9 mouse cellular contexts compared by ENCODE assay signal in genomic region chr4:138884261-138884660, GRCm38 (mm10). TPM values are rescaled to one million over a fixed set of nuclear protein-coding genes. Genes with fewer than 3 reads are reported as not detected.
DNase-seq lines count a peak whose midpoint lies in the region; ATAC-seq and TF ChIP-seq lines count a peak whose summit lies in the region.
"Had no signal": no experiment of that assay in that cellular context is flagged by ENCODE, and none has a peak within 500 bp of the region (broad histone marks: within the 10 kb centered on the region; RNA-seq: fewer than 3 reads in every experiment).

No protein-coding gene starts in this region.

- H3K4me2 ChIP-seq in embryonic facial prominence, embryonic 11.5 days (ENCODE audit: low read depth, low read length), result no peak overlapping the region

- no peak overlapping the region for H3K9ac ChIP-seq in embryonic facial prominence, embryonic 11.5 days (replicated peaks; ENCODE audit: low read length)

- peaks cover 17% of the 10 kb centered on the region; the same call in 1 of the 2 replicates for H3K27me3 ChIP-seq in G1E (ENCODE audit: insufficient read depth, low read length)
- no peaks in the 10 kb centered on the region for H3K27me3 ChIP-seq in embryonic facial prominence, embryonic 11.5 days (ENCODE audit: control insufficient read depth, insufficient read depth, low read length)

- DNase-seq in G1E (ENCODE audit: low spot score), result peak; percentile 55
- DNase-seq in adrenal gland, postnatal 4 days (ENCODE audit: low spot score in 2 of 2), result peak; percentile 78 to 79
- peak; percentile 88 for DNase-seq in embryonic facial prominence, embryonic 11.5 days (ENCODE audit: low spot score)
- peak; percentile 93 for DNase-seq in heart, postnatal 4 days
- DNase-seq in layer of hippocampus, postnatal 25 days (ENCODE audit: extremely low spot score in 1 of 2, low spot score in 1 of 2), result peak; percentile 86 to 99
- peak; percentile 98 for DNase-seq in right cerebral cortex, postnatal 4 days

- ATAC-seq in G1E (ENCODE audit: extremely low read depth, insufficient number of reproducible peaks, low FRiP score, poor library complexity, severe bottlenecking), result peak; percentile 22; the same call in 1 of the 2 replicates
- ATAC-seq in embryonic facial prominence, embryonic 11.5 days (replicated peaks; ENCODE audit: insufficient number of reproducible peaks, low FRiP score, low TSS enrichment, low read depth), result no peak
- ATAC-seq in megakaryocyte-erythroid progenitor cell, adult 5-6 weeks (replicated peaks; ENCODE audit: low FRiP score, low TSS enrichment, poor library complexity, severe bottlenecking), result peak; percentile 76
- no peak for ATAC-seq in inflammation-experienced regulatory T-cells, adult 6 months

- no peaks in the 10 kb centered on the region for H3K9me3 ChIP-seq in G1E (replicated peaks)
- H3K9me3 ChIP-seq in embryonic facial prominence, embryonic 11.5 days (replicated peaks; ENCODE audit: control insufficient read depth, low read length), result no peaks in the 10 kb centered on the region

- peak; percentile 22; the same call in 1 of the 2 replicates for TF ChIP-seq CTCF in G1E (IDR thresholded peaks at IDR 0.05; ENCODE audit: low read depth, low read length)

- no peaks in the 10 kb centered on the region for H3K4me1 ChIP-seq in G1E (ENCODE audit: insufficient read depth, low read depth, low read length)
- H3K4me1 ChIP-seq in embryonic facial prominence, embryonic 11.5 days (ENCODE audit: control insufficient read depth, insufficient read depth, low read length), result no peaks in the 10 kb centered on the region

- H3K4me3 ChIP-seq in G1E (ENCODE audit: low read depth, low read length), result no peak overlapping the region
- no peak overlapping the region for H3K4me3 ChIP-seq in embryonic facial prominence, embryonic 11.5 days (ENCODE audit: low read depth, low read length)

- no peak overlapping the region for H3K27ac ChIP-seq in embryonic facial prominence, embryonic 11.5 days (replicated peaks; ENCODE audit: low read depth, low read length)

- WGBS in embryonic facial prominence, embryonic 11.5 days, result 18% methylated on average over 6 of the region's 6 CpGs

- H3K36me3 ChIP-seq in G1E (replicated peaks), result no peaks in the 10 kb centered on the region
- no peaks in the 10 kb centered on the region for H3K36me3 ChIP-seq in embryonic facial prominence, embryonic 11.5 days (replicated peaks; ENCODE audit: control insufficient read depth, insufficient read depth, low read depth, low read length)

RNA-seq across cellular contexts. Expression of gene Pla2g2e, which starts 6.5 kb away (rescaled TPM):
- 1.1 TPM in 1 of 2 replicates, not detected in the other for total RNA-seq in G1E (2014; fragmentation: Nextera tagmentation)
- 0.22 and 0.23 TPM in 2 replicates for total RNA-seq in G1E (2017)
- polyA plus RNA-seq in G1E (2012), result 0.07 and 0.13 TPM in 2 replicates
- 1 to 10 TPM; 1.3 to 1.5 TPM for total RNA-seq in adrenal gland, postnatal 4 days (2021)
- not detected in 2 replicates for polyA plus RNA-seq in embryonic facial prominence, embryonic 11.5 days (2014; fragmentation: Nextera tagmentation; extraction: Ambion mirVana)
- under 1 TPM; 0.36 to 0.59 TPM for total RNA-seq in heart, postnatal 4 days (2021)
- total RNA-seq in layer of hippocampus, postnatal 25 days (2021), result not detected
- not detected in 2 replicates for total RNA-seq in megakaryocyte-erythroid progenitor cell, adult 5-6 weeks (2014; fragmentation: Nextera tagmentation)
- total RNA-seq in megakaryocyte-erythroid progenitor cell, adult 5-6 weeks (2017), result not detected in 2 replicates
- polyA plus RNA-seq in inflammation-experienced regulatory T-cells, adult 6 months (2017; shearing (Covaris generic)), result not detected
- polyA plus RNA-seq: liver, embryonic 16.5 days had no signal

RNA-seq across cellular contexts. Expression of gene Gm13030, which starts 10.5 kb away (rescaled TPM):
- total RNA-seq in G1E (2014; fragmentation: Nextera tagmentation) (not detected in 2 replicates), G1E (2017) (not detected in 2 replicates)
- polyA plus RNA-seq in G1E (2012), result not detected in 2 replicates
- not detected for total RNA-seq in adrenal gland, postnatal 4 days (2021)
- not detected in 2 replicates for polyA plus RNA-seq in embryonic facial prominence, embryonic 11.5 days (2014; fragmentation: Nextera tagmentation; extraction: Ambion mirVana)
- total RNA-seq in heart, postnatal 4 days (2021), result not detected
- not detected for total RNA-seq in layer of hippocampus, postnatal 25 days (2021)
- not detected in 2 replicates for total RNA-seq in megakaryocyte-erythroid progenitor cell, adult 5-6 weeks (2014; fragmentation: Nextera tagmentation)
- not detected in 2 replicates for total RNA-seq in megakaryocyte-erythroid progenitor cell, adult 5-6 weeks (2017)
- not detected for polyA plus RNA-seq in inflammation-experienced regulatory T-cells, adult 6 months (2017; shearing (Covaris generic))
- polyA plus RNA-seq: liver, embryonic 16.5 days had no signal

RNA-seq across cellular contexts. Expression of gene Pla2g5, which starts 21.0 kb away (rescaled TPM):
- total RNA-seq in G1E (2014; fragmentation: Nextera tagmentation), result 32.6 and 32.7 TPM in 2 replicates
- total RNA-seq in G1E (2017), result 10.3 and 16.4 TPM in 2 replicates
- 12.7 and 14.7 TPM in 2 replicates for polyA plus RNA-seq in G1E (2012)
- 10 to 100 TPM; 31.0 to 32.6 TPM for total RNA-seq in adrenal gland, postnatal 4 days (2021)
- polyA plus RNA-seq in embryonic facial prominence, embryonic 11.5 days (2014; fragmentation: Nextera tagmentation; extraction: Ambion mirVana), result 0.87 and 1.5 TPM in 2 replicates
- total RNA-seq in heart, postnatal 4 days (2021), result 1 to 10 TPM; 7.9 to 8.6 TPM
- total RNA-seq in layer of hippocampus, postnatal 25 days (2021), result 1 to 10 TPM in 1 of 2 experiments, under 1 TPM in 1; 0.76 to 1.1 TPM
- total RNA-seq in megakaryocyte-erythroid progenitor cell, adult 5-6 weeks (2014; fragmentation: Nextera tagmentation), result not detected in 2 replicates
- not detected in 2 replicates for total RNA-seq in megakaryocyte-erythroid progenitor cell, adult 5-6 weeks (2017)
- not detected for polyA plus RNA-seq in inflammation-experienced regulatory T-cells, adult 6 months (2017; shearing (Covaris generic))
- polyA plus RNA-seq: liver, embryonic 16.5 days had no signal

RNA-seq across cellular contexts. Expression of gene Otud3, which starts 29.5 kb away (rescaled TPM):
- total RNA-seq in G1E (2014; fragmentation: Nextera tagmentation), result 2.9 and 5.4 TPM in 2 replicates
- total RNA-seq in G1E (2017), result 11.0 and 11.7 TPM in 2 replicates
- polyA plus RNA-seq in G1E (2012), result 11.8 and 14.5 TPM in 2 replicates
- 10 to 100 TPM in 1 of 2 experiments, 1 to 10 TPM in 1; 9.1 to 10.1 TPM for total RNA-seq in adrenal gland, postnatal 4 days (2021)
- 3.9 and 4.2 TPM in 2 replicates for polyA plus RNA-seq in embryonic facial prominence, embryonic 11.5 days (2014; fragmentation: Nextera tagmentation; extraction: Ambion mirVana)
- total RNA-seq in heart, postnatal 4 days (2021), result 1 to 10 TPM; 7.5 to 9.3 TPM
- total RNA-seq in layer of hippocampus, postnatal 25 days (2021), result 10 to 100 TPM in 1 of 2 experiments, 1 to 10 TPM in 1; 9.3 to 13.2 TPM
- 3.7 and 6.6 TPM in 2 replicates for total RNA-seq in megakaryocyte-erythroid progenitor cell, adult 5-6 weeks (2014; fragmentation: Nextera tagmentation)
- 5.0 and 9.7 TPM in 2 replicates for total RNA-seq in megakaryocyte-erythroid progenitor cell, adult 5-6 weeks (2017)
- polyA plus RNA-seq in inflammation-experienced regulatory T-cells, adult 6 months (2017; shearing (Covaris generic)), result under 1 TPM in 2 of 3 experiments, not detected in 1; 0.29 to 0.54 TPM

Comparison
In these comparisons a context has a peak if more than half of its experiments do, and no peak if none do; other contexts are left out.
1. ATAC-seq: peak in G1E (single experiment) and megakaryocyte-erythroid progenitor cell, adult 5-6 weeks (single experiment); none in embryonic facial prominence, embryonic 11.5 days (single experiment) and inflammation-experienced regulatory T-cells, adult 6 months (single experiment).
2. RNA of gene Pla2g5, which starts 21.0 kb away (total RNA-seq): 10.3 to 32.7 TPM in G1E, 31.0 to 32.6 TPM in adrenal gland, postnatal 4 days and 7.9 to 8.6 TPM in heart, postnatal 4 days; 0.76 to 1.1 TPM in layer of hippocampus, postnatal 25 days and not detected in megakaryocyte-erythroid progenitor cell, adult 5-6 weeks; every median in the first group is over 4 times any median in the second.
3. Peak in every context shown above with its lines, with median percentiles within 50 percentile points of each other: DNase-seq.